8 mouse cellular contexts compared by ENCODE assay signal in the genomic region with DNA sequence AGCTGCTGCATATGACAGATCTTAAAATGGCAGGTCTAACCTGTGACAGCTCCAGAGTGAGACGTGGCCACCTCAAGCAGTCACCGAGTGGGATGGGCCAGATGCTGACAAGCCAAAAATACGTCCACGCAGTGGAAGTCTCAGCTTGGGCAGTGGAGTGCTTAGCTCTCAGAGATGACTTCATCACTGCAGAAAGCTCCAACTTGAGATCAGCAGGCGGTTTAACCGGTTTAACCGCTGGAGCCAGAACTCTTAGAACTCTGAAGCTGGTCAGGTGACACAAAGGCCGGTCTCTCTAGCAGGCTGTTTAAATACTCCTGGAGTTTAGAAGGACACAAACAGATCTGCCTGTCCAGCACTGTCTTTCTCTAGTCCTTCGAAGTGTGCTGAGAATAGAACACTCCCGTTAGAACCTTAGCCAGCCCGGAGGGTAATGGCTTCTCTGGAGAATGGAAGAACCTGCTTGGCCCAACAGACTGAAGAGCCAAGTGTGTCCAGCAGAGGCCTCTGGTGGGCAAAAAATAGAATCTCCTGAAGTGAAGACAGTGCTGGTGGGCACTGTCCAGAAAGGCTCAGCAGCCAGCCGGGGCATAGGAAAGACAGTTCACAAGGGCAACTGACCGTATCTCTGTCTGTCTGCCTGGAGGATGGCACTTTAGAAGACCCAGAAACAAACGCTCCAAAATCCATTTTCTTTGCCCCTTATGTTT. TPM values are rescaled to one million over a fixed set of nuclear protein-coding genes. Genes with fewer than 3 reads are reported as not detected.
DNase-seq lines count a peak whose midpoint lies in the region; ATAC-seq and TF ChIP-seq lines count a peak whose summit lies in the region.

No protein-coding gene starts in this region.

- no peaks in the 10 kb centered on the region for H3K27me3 ChIP-seq in intestine, postnatal 0 days (replicated peaks; ENCODE audit: control insufficient read depth, insufficient read depth, low read length)
- no peaks in the 10 kb centered on the region for H3K27me3 ChIP-seq in lung, postnatal 0 days (replicated peaks; ENCODE audit: insufficient read depth, low read length)

- H3K27ac ChIP-seq in gastrocnemius, adult 2 months = no peak overlapping the region
- H3K27ac ChIP-seq in intestine, postnatal 0 days (ENCODE audit: low read depth, low read length) = no peak overlapping the region
- H3K27ac ChIP-seq in lung, postnatal 0 days (ENCODE audit: low read length) = peak overlapping the region; percentile 64; the same call in 1 of the 2 replicates

- TF ChIP-seq CTCF in gastrocnemius, adult 2 months (IDR thresholded peaks at IDR 0.05) = peak; percentile 31; the same call in 1 of the 2 replicates
- TF ChIP-seq CTCF in intestine, postnatal 0 days (IDR thresholded peaks at IDR 0.05; ENCODE audit: low read depth) = peak; percentile 53
- peak; percentile 60 for TF ChIP-seq CTCF in lung, postnatal 0 days (IDR thresholded peaks at IDR 0.05)

- no peak overlapping the region for H3K4me3 ChIP-seq in gastrocnemius, adult 2 months
- no peak overlapping the region for H3K4me3 ChIP-seq in intestine, postnatal 0 days (ENCODE audit: low read depth, low read length)
- no peak overlapping the region for H3K4me3 ChIP-seq in lung, postnatal 0 days (ENCODE audit: low read depth, low read length)

- H3K4me1 ChIP-seq in intestine, postnatal 0 days (replicated peaks; ENCODE audit: control insufficient read depth, insufficient read depth, low read length) = no peaks in the 10 kb centered on the region
- no peaks in the 10 kb centered on the region for H3K4me1 ChIP-seq in lung, postnatal 0 days (ENCODE audit: insufficient read depth, low read depth, low read length)

- intact Hi-C loops in gastrocnemius, adult 2 months (cut with DNase I) = no loop called here
- intact Hi-C loops in gastrocnemius, postnatal 36 days (cut with DNase I) = no loop called here

- peak; percentile 61 for ATAC-seq in intestine, postnatal 0 days
- peak; percentile 98 for ATAC-seq in lung, postnatal 0 days

- no peak for DNase-seq in gastrocnemius, adult 2 months
- DNase-seq in gastrocnemius, postnatal 36 days = no peak
- peak; percentile 29 for DNase-seq in brain, adult 2 months (ENCODE audit: low read depth, low spot score)
- peak; percentile 91 for DNase-seq in lung, postnatal 0 days (ENCODE audit: low spot score)
- DNase-seq in thymus, postnatal 14 days = no peak
- no peak for DNase-seq in adrenal gland, adult (ENCODE audit: inconsistent age in 2 of 2, low spot score in 1 of 2)
- DNase-seq in adrenal gland, postnatal 25 days = no peak

- 43% methylated on average over 14 of the region's 14 CpGs for WGBS in intestine, postnatal 0 days
- 45% methylated on average over 14 of the region's 14 CpGs for WGBS in lung, postnatal 0 days

- 0 out of 2 replicates have a peak overlapping the region, but pooled peaks have one; percentile 24 for H3K4me2 ChIP-seq in intestine, postnatal 0 days (replicated peaks; ENCODE audit: low read depth)
- no peak overlapping the region for H3K4me2 ChIP-seq in lung, postnatal 0 days (replicated peaks; ENCODE audit: low read depth, low read length)

- no peak overlapping the region for H3K9ac ChIP-seq in intestine, postnatal 0 days (ENCODE audit: low read depth, low read length)
- no peak overlapping the region for H3K9ac ChIP-seq in lung, postnatal 0 days (replicated peaks; ENCODE audit: low read depth)

- H3K9me3 ChIP-seq in intestine, postnatal 0 days (ENCODE audit: control insufficient read depth) = no peaks in the 10 kb centered on the region
- H3K9me3 ChIP-seq in lung, postnatal 0 days (ENCODE audit: low read length) = no peaks in the 10 kb centered on the region

- peak; percentile 87 for TF ChIP-seq EP300 in lung, postnatal 0 days (IDR thresholded peaks at IDR 0.05)

- no peaks in the 10 kb centered on the region for H3K36me3 ChIP-seq in intestine, postnatal 0 days (ENCODE audit: control insufficient read depth, insufficient read depth)
- H3K36me3 ChIP-seq in lung, postnatal 0 days (ENCODE audit: insufficient read depth, low read length) = no peaks in the 10 kb centered on the region

RNA-seq across cellular contexts. Expression of a gene that starts 57.0 kb away (rescaled TPM):
- total RNA-seq in gastrocnemius, adult 2 months (2021) = not detected
- not detected for total RNA-seq in gastrocnemius, postnatal 36 days (2021)
- polyA plus RNA-seq in intestine, postnatal 0 days (2015; fragmentation: Nextera tagmentation; extraction: Ambion mirVana) = 0.66 and 0.82 TPM in 2 replicates
- polyA plus RNA-seq in lung, postnatal 0 days (2015; fragmentation: Nextera tagmentation; extraction: Ambion mirVana) = 0.07 and 0.25 TPM in 2 replicates
- 0.33 and 0.70 TPM in 2 replicates for total RNA-seq in adrenal gland, postnatal 25 days (2021)

Comparison
In these comparisons a context has a peak if more than half of its experiments do, and no peak if none do; other contexts are left out.
1. DNase-seq: peak in brain, adult 2 months (single experiment) and lung, postnatal 0 days (single experiment); none in gastrocnemius, adult 2 months (single experiment), gastrocnemius, postnatal 36 days (0 of 2), thymus, postnatal 14 days (single experiment), adrenal gland, adult (0 of 2) and adrenal gland, postnatal 25 days (single experiment).
2. Peak in every context shown above with its lines, with median percentiles within 50 percentile points of each other: CTCF ChIP-seq.